Comparison of ENCODE assay signal across 8 mouse cellular contexts in the genomic region with DNA sequence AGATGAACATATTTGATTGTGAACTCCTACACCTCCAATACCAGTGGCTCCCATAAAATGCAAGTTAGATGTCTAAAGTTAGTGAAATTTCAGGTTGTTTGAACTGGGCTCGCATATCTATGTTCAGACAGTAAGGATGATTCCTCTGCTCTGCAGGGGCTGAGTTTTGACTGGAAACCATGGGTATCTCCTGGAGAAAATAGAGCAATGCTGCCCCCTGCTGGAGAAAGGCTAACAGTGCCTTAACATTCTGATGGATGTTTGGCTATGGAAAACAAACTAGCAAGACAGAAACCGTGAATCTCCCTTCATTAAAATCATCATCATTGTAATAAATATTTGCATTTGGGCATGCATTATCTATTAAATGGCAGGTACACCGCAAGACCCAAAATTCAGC.
DNase-seq lines count a peak whose midpoint lies in the region; ATAC-seq lines count a peak whose summit lies in the region.

No protein-coding gene starts in this region.

- no peak overlapping the region for H3K27ac ChIP-seq in liver, embryonic 13.5 days
- no peak overlapping the region for H3K27ac ChIP-seq in neural tube, embryonic 13.5 days (replicated peaks)

- H3K4me3 ChIP-seq in liver, embryonic 13.5 days (replicated peaks): no peak overlapping the region
- no peak overlapping the region for H3K4me3 ChIP-seq in neural tube, embryonic 13.5 days

- no peaks in the 10 kb centered on the region for H3K36me3 ChIP-seq in liver, embryonic 13.5 days
- no peaks in the 10 kb centered on the region for H3K36me3 ChIP-seq in neural tube, embryonic 13.5 days

- 3% methylated on average over 3 of the region's 3 CpGs for WGBS in liver, embryonic 13.5 days (ENCODE audit: insufficient replicate concordance)
- 13% methylated on average over 3 of the region's 3 CpGs for WGBS in neural tube, embryonic 13.5 days

- H3K9ac ChIP-seq in liver, embryonic 13.5 days: no peak overlapping the region
- no peak overlapping the region for H3K9ac ChIP-seq in neural tube, embryonic 13.5 days

- no peaks in the 10 kb centered on the region for H3K27me3 ChIP-seq in liver, embryonic 13.5 days
- no peaks in the 10 kb centered on the region for H3K27me3 ChIP-seq in neural tube, embryonic 13.5 days

- peak; percentile 68 for ATAC-seq in common myeloid progenitor, adult 5-6 weeks (replicated peaks; ENCODE audit: low read depth, poor library complexity, severe bottlenecking)
- no peak for ATAC-seq in liver, embryonic 13.5 days (ENCODE audit: low read depth)
- peak; percentile 67 for ATAC-seq in neural tube, embryonic 13.5 days (ENCODE audit: low read depth)

- H3K4me1 ChIP-seq in liver, embryonic 13.5 days (replicated peaks): no peaks in the 10 kb centered on the region
- no peaks in the 10 kb centered on the region for H3K4me1 ChIP-seq in neural tube, embryonic 13.5 days (replicated peaks)

- no peak overlapping the region for H3K4me2 ChIP-seq in liver, embryonic 13.5 days
- H3K4me2 ChIP-seq in neural tube, embryonic 13.5 days: no peak overlapping the region

- DNase-seq in 3T3-L1 (ENCODE audit: low read depth, low spot score) (peak; percentile 80), adipocyte (ENCODE audit: low spot score) (peak; percentile 90)
- peak; percentile 58 to 79 for DNase-seq in gastrocnemius, postnatal 4 days (ENCODE audit: low spot score in 2 of 2)
- peak; percentile 57 to 88 for DNase-seq in kidney, postnatal 36 days
- DNase-seq in liver, embryonic 13.5 days: peak; percentile 37
- DNase-seq in testis, postnatal 14 days (ENCODE audit: low spot score): peak; percentile 65

- no peaks in the 10 kb centered on the region for H3K9me3 ChIP-seq in liver, embryonic 13.5 days (replicated peaks)
- no peaks in the 10 kb centered on the region for H3K9me3 ChIP-seq in neural tube, embryonic 13.5 days

Comparison
In these comparisons a context has a peak if more than half of its experiments do, and no peak if none do; other contexts are left out.
1. DNase-seq: peak in every context shown above with its lines; median percentile 90 in adipocyte; 80 in 3T3-L1; 72 in kidney, postnatal 36 days; 68 in gastrocnemius, postnatal 4 days; 65 in testis, postnatal 14 days; 37 in liver, embryonic 13.5 days.